Comparison of ENCODE assay signal across 8 mouse cellular contexts in the genomic region with DNA sequence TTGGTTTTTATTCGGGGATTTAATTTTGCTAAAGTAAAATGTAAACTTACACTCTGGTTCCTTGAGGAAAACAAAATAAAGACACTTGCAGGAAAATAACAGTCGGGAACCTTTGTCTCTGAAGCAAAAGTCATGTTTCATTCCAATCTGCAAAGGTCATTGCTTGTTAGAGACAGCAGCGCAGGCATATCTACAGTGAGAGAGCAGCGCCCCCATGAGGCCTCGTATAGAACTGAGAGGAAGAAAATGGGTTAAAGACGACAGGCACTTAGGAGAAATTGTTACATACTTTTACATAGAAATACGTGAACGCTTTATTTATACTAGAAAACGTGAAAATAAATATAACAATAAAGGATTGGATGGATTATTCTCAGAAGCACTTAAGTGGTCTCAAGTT.
DNase-seq lines count a peak whose midpoint lies in the region; ATAC-seq lines count a peak whose summit lies in the region.

No protein-coding gene starts in this region.

- H3K4me3 ChIP-seq in embryonic facial prominence, embryonic 11.5 days (ENCODE audit: low read depth, low read length): no peak overlapping the region

- no peaks in the 10 kb centered on the region for H3K4me1 ChIP-seq in embryonic facial prominence, embryonic 11.5 days (ENCODE audit: control insufficient read depth, insufficient read depth, low read length)

- intact Hi-C loops in heart, postnatal 25 days (cut with DNase I): no loop called here

- H3K4me2 ChIP-seq in embryonic facial prominence, embryonic 11.5 days (ENCODE audit: low read depth, low read length): no peak overlapping the region

- no peak for ATAC-seq in embryonic facial prominence, embryonic 11.5 days (replicated peaks; ENCODE audit: insufficient number of reproducible peaks, low FRiP score, low TSS enrichment, low read depth)

- no peaks in the 10 kb centered on the region for H3K9me3 ChIP-seq in embryonic facial prominence, embryonic 11.5 days (replicated peaks; ENCODE audit: control insufficient read depth, low read length)

- no peaks in the 10 kb centered on the region for H3K36me3 ChIP-seq in embryonic facial prominence, embryonic 11.5 days (replicated peaks; ENCODE audit: control insufficient read depth, insufficient read depth, low read depth, low read length)

- no peak overlapping the region for H3K9ac ChIP-seq in embryonic facial prominence, embryonic 11.5 days (replicated peaks; ENCODE audit: low read length)

- no peaks in the 10 kb centered on the region for H3K27me3 ChIP-seq in embryonic facial prominence, embryonic 11.5 days (ENCODE audit: control insufficient read depth, insufficient read depth, low read length)

- DNase-seq in heart, adult 8-10 months (ENCODE audit: low spot score): peak; percentile 22
- DNase-seq in heart, postnatal 25 days (ENCODE audit: low spot score): no peak
- peak; percentile 22 for DNase-seq in 3134 (ENCODE audit: extremely low read depth, insufficient read length, low spot score)
- peak; percentile 90 for DNase-seq in adipocyte (ENCODE audit: low spot score)
- peak; percentile 60 for DNase-seq in embryonic facial prominence, embryonic 11.5 days (ENCODE audit: low spot score)
- DNase-seq in kidney, postnatal 4 days: peak; percentile 49 to 54
- peak; percentile 68 for DNase-seq in retina, embryonic 14.5 days (ENCODE audit: low spot score)
- DNase-seq in thymus, postnatal 25 days: no peak

- 20% methylated on average over 9 of the region's 9 CpGs for WGBS in embryonic facial prominence, embryonic 11.5 days

- no peak overlapping the region for H3K27ac ChIP-seq in embryonic facial prominence, embryonic 11.5 days (replicated peaks; ENCODE audit: low read depth, low read length)

Comparison
In these comparisons a context has a peak if more than half of its experiments do, and no peak if none do; other contexts are left out.
1. DNase-seq: peak in heart, adult 8-10 months (single experiment), 3134 (single experiment), adipocyte (single experiment), embryonic facial prominence, embryonic 11.5 days (single experiment), kidney, postnatal 4 days (2 of 2) and retina, embryonic 14.5 days (single experiment); none in heart, postnatal 25 days (single experiment) and thymus, postnatal 25 days (single experiment).